Mouse (Mus musculus): ENCODE results near the gene Alkbh6. TPM values are rescaled to one million over a fixed set of nuclear protein-coding genes. Genes with fewer than 3 reads are reported as not detected.

The Alkbh6 gene
- polyA plus RNA-seq, 1 experiment, result 2.1 TPM

- Histone ChIP-seq H3K4me1 (ENCODE audit: control insufficient read depth) (no peaks in the 10 kb centered on the region), H3K36me3 (ENCODE audit: control insufficient read depth) (no peaks in the 10 kb centered on the region; the same call in 1 of the 2 replicates), H3K27me3 (ENCODE audit: control insufficient read depth) (no peaks in the 10 kb centered on the region), H3K9me3 (ENCODE audit: control insufficient read depth, low read length) (no peaks in the 10 kb centered on the region), H3K4me3 (replicated peaks) (no peak overlapping the region)
- no peak for TF ChIP-seq TAL1 (IDR thresholded peaks at IDR 0.05; ENCODE audit: low read length)
Measured at GRCm38 (mm10) chr7:30354059-30354458, 45.5 kb downstream of the Alkbh6 start.

GRCm38 (mm10) chr7:30358378-30359186, 50.1 kb downstream of the Alkbh6 start:
- Histone ChIP-seq H3K9me3 (ENCODE audit: control insufficient read depth, low read length) (no peaks in the 10 kb centered on the region), H3K27me3 (ENCODE audit: control insufficient read depth) (peaks cover 18% of the 10 kb centered on the region), H3K36me3 (ENCODE audit: control insufficient read depth) (no peaks in the 10 kb centered on the region; the same call in 1 of the 2 replicates), H3K4me3 (replicated peaks) (no peak overlapping the region), H3K4me1 (ENCODE audit: control insufficient read depth) (no peaks in the 10 kb centered on the region)
- TF ChIP-seq GATA1 (IDR thresholded peaks at IDR 0.05; ENCODE audit: low read length) (no peak), TAL1 (IDR thresholded peaks at IDR 0.05; ENCODE audit: low read length) (no peak)

DNA sequence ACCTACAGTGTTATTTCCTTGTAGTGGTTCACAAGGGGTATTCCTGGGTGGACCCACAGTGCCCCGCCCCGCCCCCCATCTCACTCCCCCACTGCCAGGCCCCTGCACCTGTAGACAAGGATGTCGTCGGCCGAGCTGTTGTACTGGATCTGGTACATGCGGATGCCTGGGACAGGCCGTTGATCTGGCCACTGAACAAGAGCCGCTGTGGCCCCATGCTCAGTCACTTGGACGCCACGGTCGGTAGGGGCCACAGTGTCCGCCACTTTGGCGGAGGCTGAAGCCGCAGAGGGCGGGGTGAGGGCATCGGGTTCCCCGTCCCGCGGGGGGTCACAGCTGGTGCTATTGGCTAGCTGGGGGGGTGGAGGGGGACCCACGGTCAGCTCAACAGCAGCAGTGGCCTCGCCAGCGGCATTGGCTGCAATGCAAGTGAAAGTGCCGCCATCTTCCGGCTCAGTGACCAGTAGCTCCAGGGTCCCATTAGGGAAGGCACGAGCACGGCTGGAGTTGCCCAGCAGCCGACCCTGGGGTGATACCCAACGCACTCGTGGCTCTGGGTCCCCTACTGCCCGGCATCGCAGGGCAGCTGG, 50.9 kb downstream of the Alkbh6 start:
- Histone ChIP-seq H3K9me3 (ENCODE audit: control insufficient read depth, low read length) (no peaks in the 10 kb centered on the region), H3K4me1 (ENCODE audit: control insufficient read depth) (no peaks in the 10 kb centered on the region), H3K36me3 (ENCODE audit: control insufficient read depth) (no peaks in the 10 kb centered on the region; the same call in 1 of the 2 replicates), H3K27me3 (ENCODE audit: control insufficient read depth) (peaks cover 26% of the 10 kb centered on the region), H3K4me3 (replicated peaks) (peak overlapping the region; percentile 14)
- TF ChIP-seq TAL1 (IDR thresholded peaks at IDR 0.05; ENCODE audit: low read length), result no peak
- TF ChIP-seq GATA1 (IDR thresholded peaks at IDR 0.05; ENCODE audit: low read length), result no peak

GRCm38 (mm10) chr7:30360028-30360427, 51.5 kb downstream of the Alkbh6 start:
- H3K4me3 ChIP-seq (replicated peaks), result no peak overlapping the region
- no peaks in the 10 kb centered on the region for H3K9me3 ChIP-seq (ENCODE audit: control insufficient read depth, low read length)
- H3K27me3 ChIP-seq (ENCODE audit: control insufficient read depth), result peaks cover 30% of the 10 kb centered on the region
- no peaks in the 10 kb centered on the region; the same call in 1 of the 2 replicates for H3K36me3 ChIP-seq (ENCODE audit: control insufficient read depth)
- TF ChIP-seq GATA1 (IDR thresholded peaks at IDR 0.05; ENCODE audit: low read length) (no peak), TAL1 (IDR thresholded peaks at IDR 0.05; ENCODE audit: low read length) (no peak)
- H3K4me1 ChIP-seq (ENCODE audit: control insufficient read depth), result no peaks in the 10 kb centered on the region

GRCm38 (mm10) chr7:30362652-30363343, 54.3 kb downstream of the Alkbh6 start, which contains the start of gene Lrfn3:
Lrfn3 (minus strand) TSS chr7:30362772.
- Histone ChIP-seq H3K9me3 (ENCODE audit: control insufficient read depth, low read length) (no peaks in the 10 kb centered on the region), H3K27me3 (ENCODE audit: control insufficient read depth) (peaks cover 30% of the 10 kb centered on the region), H3K36me3 (ENCODE audit: control insufficient read depth) (no peaks in the 10 kb centered on the region; the same call in 1 of the 2 replicates), H3K4me1 (ENCODE audit: control insufficient read depth) (no peaks in the 10 kb centered on the region), H3K4me3 (replicated peaks) (peak within 1 kb of the TSS; percentile 42)
- no peak for TF ChIP-seq GATA1 (IDR thresholded peaks at IDR 0.05; ENCODE audit: low read length)
- TF ChIP-seq TAL1 (IDR thresholded peaks at IDR 0.05; ENCODE audit: low read length), result no peak

GRCm38 (mm10) chr7:30363344-30363738, 54.8 kb downstream of the Alkbh6 start:
- Histone ChIP-seq H3K9me3 (ENCODE audit: control insufficient read depth, low read length) (no peaks in the 10 kb centered on the region), H3K36me3 (ENCODE audit: control insufficient read depth) (no peaks in the 10 kb centered on the region; the same call in 1 of the 2 replicates), H3K27me3 (ENCODE audit: control insufficient read depth) (peaks cover 30% of the 10 kb centered on the region), H3K4me3 (replicated peaks) (no peak overlapping the region), H3K4me1 (ENCODE audit: control insufficient read depth) (no peaks in the 10 kb centered on the region)
- TF ChIP-seq GATA1 (IDR thresholded peaks at IDR 0.05; ENCODE audit: low read length), result no peak
- no peak for TF ChIP-seq TAL1 (IDR thresholded peaks at IDR 0.05; ENCODE audit: low read length)

Other genes starting within 250 kb of the Alkbh6 start
- gene Zfp82, start 235.8 kb upstream of the Alkbh6 start, polyA plus RNA-seq (2012), result 0.02 TPM in 1 of 2 replicates, not detected in the other
- not detected in 2 replicates for gene Gm26920, start 218.3 kb upstream of the Alkbh6 start, polyA plus RNA-seq (2012)
- not detected in 2 replicates for gene Zfp566, start 218.2 kb upstream of the Alkbh6 start, polyA plus RNA-seq (2012)
- not detected in 2 replicates for gene Zfp260, start 213.9 kb upstream of the Alkbh6 start, polyA plus RNA-seq (2012)
- gene Zfp382, start 186.8 kb upstream of the Alkbh6 start, polyA plus RNA-seq (2012), result 0.11 TPM in 1 of 2 replicates, not detected in the other
- 0.14 and 0.46 TPM in 2 replicates for gene Zfp146, start 139.0 kb upstream of the Alkbh6 start, polyA plus RNA-seq (2012)
- gene Cox7a1, start 124.6 kb upstream of the Alkbh6 start, polyA plus RNA-seq (2012), result 0.12 TPM in 1 of 2 replicates, not detected in the other
- 17.1 and 21.2 TPM in 2 replicates for gene Capns1, start 109.9 kb upstream of the Alkbh6 start, polyA plus RNA-seq (2012)
- 9.4 and 10.9 TPM in 2 replicates for gene Polr2i, start 76.8 kb upstream of the Alkbh6 start, polyA plus RNA-seq (2012)
- gene Tbcb, start 76.4 kb upstream of the Alkbh6 start, polyA plus RNA-seq (2012), result 2.6 and 4.1 TPM in 2 replicates
- gene Ovol3, start 73.0 kb upstream of the Alkbh6 start, polyA plus RNA-seq (2012), result not detected in 2 replicates
- 0.04 TPM in 1 of 2 replicates, not detected in the other for gene Thap8, start 28.6 kb upstream of the Alkbh6 start, polyA plus RNA-seq (2012)
- gene Wdr62, start 28.3 kb upstream of the Alkbh6 start, polyA plus RNA-seq (2012), result 14.8 and 30.0 TPM in 2 replicates
- gene Clip3, start 17.0 kb upstream of the Alkbh6 start, polyA plus RNA-seq (2012), result not detected in 2 replicates
- 0.04 and 0.13 TPM in 2 replicates for gene Syne4, start 6.1 kb downstream of the Alkbh6 start, polyA plus RNA-seq (2012)
- gene E130208F15Rik, start 13.0 kb downstream of the Alkbh6 start, polyA plus RNA-seq (2012), result not detected in 2 replicates
- gene Sdhaf1, start 15.2 kb downstream of the Alkbh6 start, polyA plus RNA-seq (2012), result 0.45 and 0.47 TPM in 2 replicates
- 0.05 TPM in 1 of 2 replicates, not detected in the other for gene Lrfn3, start 54.1 kb downstream of the Alkbh6 start, polyA plus RNA-seq (2012)
- gene Tyrobp, start 105.0 kb downstream of the Alkbh6 start, polyA plus RNA-seq (2012), result 0.91 and 1.6 TPM in 2 replicates
- not detected in 2 replicates for gene Hcst, start 111.1 kb downstream of the Alkbh6 start, polyA plus RNA-seq (2012)
- gene Nfkbid, start 113.0 kb downstream of the Alkbh6 start, polyA plus RNA-seq (2012), result 0.23 and 0.30 TPM in 2 replicates
- gene Aplp1, start 136.8 kb downstream of the Alkbh6 start, polyA plus RNA-seq (2012), result 0.13 and 0.33 TPM in 2 replicates
- gene Kirrel2, start 149.0 kb downstream of the Alkbh6 start, polyA plus RNA-seq (2012), result 0.02 and 0.05 TPM in 2 replicates
- gene Nphs1, start 149.6 kb downstream of the Alkbh6 start, polyA plus RNA-seq (2012), result not detected in 2 replicates
- gene Prodh2, start 184.9 kb downstream of the Alkbh6 start, polyA plus RNA-seq (2012), result 0.11 and 0.36 TPM in 2 replicates
- 11.7 and 13.0 TPM in 2 replicates for gene Arhgap33, start 226.3 kb downstream of the Alkbh6 start, polyA plus RNA-seq (2012)
- gene Hspb6, start 243.5 kb downstream of the Alkbh6 start, polyA plus RNA-seq (2012), result 3.7 and 6.8 TPM in 2 replicates
- gene Proser3, start 243.6 kb downstream of the Alkbh6 start, polyA plus RNA-seq (2012), result 1.9 and 2.3 TPM in 2 replicates

Data from erythroblast, embryonic 14.5 days (primary cell).